Mouse (Mus musculus) heart, embryonic 14.5 days (tissue): ENCODE data around the gene Abcb4. TPM values are rescaled to one million over a fixed set of nuclear protein-coding genes. Genes with fewer than 3 reads are reported as not detected.
"Not testable (repeated sequence)": the region's sequence is repeated elsewhere in the genome, so short reads cannot be mapped to it uniquely, and the experiment has no call there.

Experiments
- ATAC-seq: fragments of 200-750 bp; cut with Nextera tagmentation; 2 replicates; pipeline ENCODE4 v1.8.0; 2017; ENCODE audit warnings: low read depth, moderate TSS enrichment; ENCODE audit not compliant: insufficient number of reproducible peaks, insufficient read depth, low FRiP score
- H3K27ac ChIP-seq, 2 experiments: fragments of 200-500 bp in 1 of 2; fragments of 300-500 bp in 1 of 2; sonication (generic) in 1 of 2; replicated peaks in 1 of 2; 2 replicates each; pipeline ENCODE4 v1.5.1; 2012 to 2014; ENCODE audit warnings: low read depth in 2 of 2, low read length in 2 of 2, control low read depth in 1 of 2, mild to moderate bottlenecking in 1 of 2, mixed read lengths in 1 of 2; ENCODE audit not compliant: control insufficient read depth in 1 of 2, insufficient read depth in 1 of 2
- H3K27me3 ChIP-seq: fragments of 300-500 bp; sonication (generic); 2 replicates; pipeline ENCODE4 v1.6.1; 2014; ENCODE audit warnings: mild to moderate bottlenecking, low read length, control low read depth; ENCODE audit not compliant: control insufficient read depth, insufficient read depth
- H3K36me3 ChIP-seq: fragments of 300-500 bp; sonication (generic); 2 replicates; pipeline ENCODE4 v1.6.1; 2014; ENCODE audit warnings: mild to moderate bottlenecking, control low read depth, low read length, mixed read lengths; ENCODE audit not compliant: control insufficient read depth, insufficient read depth
- H3K4me1 ChIP-seq, 2 experiments: fragments of 200-500 bp in 1 of 2; fragments of 300-500 bp in 1 of 2; sonication (generic) in 1 of 2; 2 replicates each; pipeline ENCODE4 v1.6.1; 2012 to 2014; ENCODE audit warnings: low read length in 2 of 2, control low read depth in 1 of 2, mixed read lengths in 1 of 2; ENCODE audit not compliant: control insufficient read depth in 2 of 2, insufficient read depth in 2 of 2
- H3K4me2 ChIP-seq: fragments of 300-500 bp; sonication (generic); 2 replicates; pipeline ENCODE4 v1.6.1; 2014; ENCODE audit warnings: mild to moderate bottlenecking, low read length
- H3K4me3 ChIP-seq, 2 experiments: fragments of 200-500 bp in 1 of 2; fragments of 300-500 bp in 1 of 2; sonication (generic) in 1 of 2; 2 replicates each; pipeline ENCODE4 v1.5.1; 2012 to 2014; ENCODE audit warnings: low read length in 2 of 2, mild to moderate bottlenecking in 2 of 2, control low read depth in 1 of 2, low read depth in 1 of 2, moderate library complexity in 1 of 2; ENCODE audit not compliant: control insufficient read depth in 1 of 2, insufficient read depth in 1 of 2
- H3K9ac ChIP-seq: fragments of 300-500 bp; sonication (generic); 2 replicates; pipeline ENCODE4 v1.6.1; 2014; ENCODE audit warnings: mild to moderate bottlenecking, low read length
- H3K9me3 ChIP-seq: fragments of 300-500 bp; sonication (generic); 2 replicates; pipeline ENCODE4 v1.6.1; 2016; ENCODE audit warnings: low read length, control low read depth; ENCODE audit not compliant: control insufficient read depth
- WGBS: fragments of 180-500 bp; shearing (Covaris S2); extraction: QIAGEN DNeasy Blood & Tissue Kit; methylation state at CpG from one replicate; pipeline ENCODE4 v1.1.7; 2014; 5-methylcytosine and 5-hydroxymethylcytosine counted together
- polyA plus RNA-seq: library from polyadenylated mRNA; unstranded; fragments of >200 nt; fragmentation: Nextera tagmentation; extraction: Ambion mirVana; gene quantifications from 2 replicates; pipeline ENCODE4 v1.2.1, GENCODE M21; 2014

Gene Abcb4
- polyA plus RNA-seq, 1 experiment from 2014 or later: 0.42 TPM

- H3K36me3 ChIP-seq, H3K27ac ChIP-seq, H3K9ac ChIP-seq, H3K4me3 ChIP-seq, H3K27me3 ChIP-seq, ATAC-seq, H3K4me1 ChIP-seq, H3K9me3 ChIP-seq, H3K4me2 ChIP-seq: not testable (repeated sequence)
- 57% methylated on average over 3 of the region's 3 CpGs for WGBS
These were observed 113.1 kb downstream of the Abcb4 start for GRCm38 (mm10) chr5:9006585-9006984.

Other genes with a start within 250 kb of the Abcb4 start
- gene Abcb1a, start 233.6 kb upstream of the Abcb4 start, polyA plus RNA-seq: 0.41 and 0.50 TPM in 2 replicates
- 0.98 and 1.4 TPM in 2 replicates for gene Abcb1b, start 95.6 kb upstream of the Abcb4 start, polyA plus RNA-seq
- 37.9 and 41.3 TPM in 2 replicates for gene Crot, start 103.6 kb downstream of the Abcb4 start, polyA plus RNA-seq
- 12.8 and 13.1 TPM in 2 replicates for gene Tmem243, start 207.0 kb downstream of the Abcb4 start, polyA plus RNA-seq